Mouse (Mus musculus): ENCODE data around the gene Atrip. TPM values are rescaled to one million over a fixed set of nuclear protein-coding genes. Genes with fewer than 3 reads are reported as not detected.

The Atrip gene
- polyA plus RNA-seq, 1 experiment from 2014 or later: 24.3 TPM

- Histone ChIP-seq H3K4me2 (no peak overlapping the region), H3K9me3 (ENCODE audit: control insufficient read depth, low read length) (no peaks in the 10 kb centered on the region), H3K27me3 (replicated peaks; ENCODE audit: control insufficient read depth, insufficient read depth, low read length) (no peaks in the 10 kb centered on the region), H3K4me3 (ENCODE audit: low read depth, low read length) (no peak overlapping the region), H3K4me1 (replicated peaks; ENCODE audit: control insufficient read depth, insufficient read depth, low read length) (no peaks in the 10 kb centered on the region), H3K36me3 (ENCODE audit: control insufficient read depth, insufficient read depth, low read length) (peaks cover 8% of the 10 kb centered on the region; the same call in 1 of the 2 replicates), H3K9ac (ENCODE audit: low read depth, low read length) (no peak overlapping the region), H3K27ac (ENCODE audit: low read depth, low read length) (no peak overlapping the region)
- DNase-seq (ENCODE audit: low spot score) (no peak), ATAC-seq (replicated peaks; ENCODE audit: low FRiP score) (no peak)
- WGBS: 87% methylated on average over 11 of the region's 11 CpGs
These were observed 40.4 kb upstream of the Atrip start for GRCm38 (mm10) chr9:109114276-109114675.

- Histone ChIP-seq H3K9ac (ENCODE audit: low read depth, low read length) (no peak overlapping the region), H3K4me2 (no peak overlapping the region), H3K9me3 (ENCODE audit: control insufficient read depth, low read length) (no peaks in the 10 kb centered on the region), H3K27ac (ENCODE audit: low read depth, low read length) (no peak overlapping the region), H3K4me3 (ENCODE audit: low read depth, low read length) (no peak overlapping the region), H3K4me1 (replicated peaks; ENCODE audit: control insufficient read depth, insufficient read depth, low read length) (no peaks in the 10 kb centered on the region), H3K36me3 (ENCODE audit: control insufficient read depth, insufficient read depth, low read length) (peaks cover 8% of the 10 kb centered on the region; the same call in 1 of the 2 replicates), H3K27me3 (replicated peaks; ENCODE audit: control insufficient read depth, insufficient read depth, low read length) (no peaks in the 10 kb centered on the region)
- DNase-seq (ENCODE audit: low spot score) (no peak), ATAC-seq (replicated peaks; ENCODE audit: low FRiP score) (no peak)
- WGBS: 78% methylated on average over 8 of the region's 8 CpGs
These were observed 39.4 kb upstream of the Atrip start for GRCm38 (mm10) chr9:109113331-109113730.

- H3K4me3 ChIP-seq (ENCODE audit: low read depth, low read length): no peak overlapping the region
These were observed 37.7 kb upstream of the Atrip start for GRCm38 (mm10) chr9:109111591-109111990.

DNA sequence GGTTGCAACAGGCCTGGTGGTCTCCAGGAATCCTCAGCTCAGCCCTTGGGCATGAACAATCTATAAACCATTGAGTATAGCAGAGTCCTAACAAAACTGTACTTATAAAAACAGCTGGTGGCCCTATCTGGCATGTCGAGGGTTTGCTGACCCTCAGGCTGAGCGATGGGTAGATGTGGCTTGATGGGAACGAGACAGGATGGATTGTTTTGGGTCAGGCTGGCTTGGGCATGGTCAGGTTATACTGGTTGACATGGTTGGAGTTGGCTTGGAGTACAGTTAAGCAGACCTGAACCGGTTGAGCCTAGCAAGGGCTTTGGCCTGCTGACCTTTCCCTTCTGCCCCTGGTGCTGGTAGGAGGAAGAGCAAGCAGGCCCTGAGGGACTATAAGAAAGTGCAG lies 37.2 kb upstream of the Atrip start:
- no peaks in the 10 kb centered on the region for H3K27me3 ChIP-seq (replicated peaks; ENCODE audit: control insufficient read depth, insufficient read depth, low read length)
- H3K4me3 ChIP-seq (ENCODE audit: low read depth, low read length): no peak overlapping the region
- H3K36me3 ChIP-seq (ENCODE audit: control insufficient read depth, insufficient read depth, low read length): peaks cover 11% of the 10 kb centered on the region; the same call in 1 of the 2 replicates
- 70% methylated on average over 4 of the region's 4 CpGs for WGBS
- DNase-seq (ENCODE audit: low spot score) (no peak), ATAC-seq (replicated peaks; ENCODE audit: low FRiP score) (no peak)
- no peaks in the 10 kb centered on the region for H3K4me1 ChIP-seq (replicated peaks; ENCODE audit: control insufficient read depth, insufficient read depth, low read length)
- no peak overlapping the region for H3K4me2 ChIP-seq
- no peak overlapping the region for H3K9ac ChIP-seq (ENCODE audit: low read depth, low read length)
- H3K27ac ChIP-seq (ENCODE audit: low read depth, low read length): no peak overlapping the region
- H3K9me3 ChIP-seq (ENCODE audit: control insufficient read depth, low read length): no peaks in the 10 kb centered on the region

More at GRCm38 (mm10) chr9:109111591-109111990, 37.7 kb upstream of the Atrip start:
- Histone ChIP-seq H3K27me3 (replicated peaks; ENCODE audit: control insufficient read depth, insufficient read depth, low read length) (no peaks in the 10 kb centered on the region), H3K27ac (ENCODE audit: low read depth, low read length) (no peak overlapping the region), H3K4me2 (no peak overlapping the region), H3K4me1 (replicated peaks; ENCODE audit: control insufficient read depth, insufficient read depth, low read length) (no peaks in the 10 kb centered on the region), H3K36me3 (ENCODE audit: control insufficient read depth, insufficient read depth, low read length) (peaks cover 11% of the 10 kb centered on the region; the same call in 1 of the 2 replicates), H3K9me3 (ENCODE audit: control insufficient read depth, low read length) (no peaks in the 10 kb centered on the region), H3K9ac (ENCODE audit: low read depth, low read length) (no peak overlapping the region)
- WGBS: 90% methylated on average over 9 of the region's 9 CpGs
- no peak for DNase-seq (ENCODE audit: low spot score)
- no peak for ATAC-seq (replicated peaks; ENCODE audit: low FRiP score)

- Histone ChIP-seq H3K36me3 (ENCODE audit: control insufficient read depth, insufficient read depth, low read length) (peaks cover 15% of the 10 kb centered on the region; the same call in 1 of the 2 replicates), H3K27ac (ENCODE audit: low read depth, low read length) (no peak overlapping the region), H3K4me2 (no peak overlapping the region), H3K4me3 (ENCODE audit: low read depth, low read length) (no peak overlapping the region), H3K27me3 (replicated peaks; ENCODE audit: control insufficient read depth, insufficient read depth, low read length) (no peaks in the 10 kb centered on the region), H3K4me1 (replicated peaks; ENCODE audit: control insufficient read depth, insufficient read depth, low read length) (no peaks in the 10 kb centered on the region), H3K9me3 (ENCODE audit: control insufficient read depth, low read length) (no peaks in the 10 kb centered on the region), H3K9ac (ENCODE audit: low read depth, low read length) (no peak overlapping the region)
- no peak for ATAC-seq (replicated peaks; ENCODE audit: low FRiP score)
- no peak for DNase-seq (ENCODE audit: low spot score)
- 85% methylated on average over 11 of the region's 11 CpGs for WGBS
These were observed 36.3 kb upstream of the Atrip start for GRCm38 (mm10) chr9:109110240-109110639.

DNA sequence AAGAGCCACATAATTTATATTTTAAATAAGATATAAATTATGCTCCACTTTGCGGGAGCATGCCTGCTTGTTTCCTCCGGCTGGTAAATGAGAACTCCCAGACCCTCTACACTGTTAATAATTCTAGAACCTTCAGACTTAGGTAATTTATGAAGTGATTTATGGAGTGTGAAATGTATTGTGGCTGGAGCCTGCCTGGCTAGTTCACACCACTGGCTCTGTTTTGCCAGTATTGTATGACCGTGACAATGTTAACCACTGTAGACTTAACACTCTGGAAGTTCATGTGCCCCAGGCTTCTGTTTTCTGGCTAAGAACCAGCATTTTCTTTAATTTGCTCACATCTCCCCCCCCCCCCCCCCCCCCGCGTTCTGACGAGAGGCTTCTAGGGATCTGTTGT lies 33.4 kb upstream of the Atrip start:
- no peak overlapping the region for H3K4me2 ChIP-seq
- no peak for ATAC-seq (replicated peaks; ENCODE audit: low FRiP score)

DNA sequence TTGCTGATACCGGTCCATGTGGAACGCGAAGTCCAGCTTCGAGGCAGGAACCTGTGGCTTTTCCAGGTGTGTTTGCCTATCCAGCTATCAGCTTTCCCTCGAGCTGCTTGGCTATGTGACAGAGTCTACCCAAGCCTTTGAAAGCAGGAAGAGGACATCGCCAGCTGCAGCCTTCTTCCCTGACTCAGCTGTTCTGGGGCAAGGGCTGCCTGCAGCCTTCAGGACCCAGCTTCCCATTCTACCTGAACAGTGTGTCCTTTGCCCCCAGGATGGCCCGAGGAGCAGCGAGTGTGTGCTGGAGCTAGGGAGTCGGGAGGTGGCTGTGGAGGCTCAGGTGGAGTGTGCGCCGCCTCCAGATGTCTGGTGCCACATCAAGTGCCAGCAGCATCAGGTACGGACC lies 31.7 kb upstream of the Atrip start:
- no peak overlapping the region for H3K9ac ChIP-seq (ENCODE audit: low read depth, low read length)
- no peaks in the 10 kb centered on the region for H3K4me1 ChIP-seq (replicated peaks; ENCODE audit: control insufficient read depth, insufficient read depth, low read length)
- H3K4me3 ChIP-seq (ENCODE audit: low read depth, low read length): no peak overlapping the region
- no peaks in the 10 kb centered on the region for H3K9me3 ChIP-seq (ENCODE audit: control insufficient read depth, low read length)
- WGBS: 83% methylated on average over 12 of the region's 12 CpGs
- no peak overlapping the region for H3K27ac ChIP-seq (ENCODE audit: low read depth, low read length)
- no peak overlapping the region for H3K4me2 ChIP-seq
- DNase-seq (ENCODE audit: low spot score) (no peak), ATAC-seq (replicated peaks; ENCODE audit: low FRiP score) (no peak)
- H3K27me3 ChIP-seq (replicated peaks; ENCODE audit: control insufficient read depth, insufficient read depth, low read length): no peaks in the 10 kb centered on the region
- H3K36me3 ChIP-seq (ENCODE audit: control insufficient read depth, insufficient read depth, low read length): peaks cover 19% of the 10 kb centered on the region; the same call in 1 of the 2 replicates

More for the DNA sequence above, 33.4 kb upstream of the Atrip start:
- Histone ChIP-seq H3K27me3 (replicated peaks; ENCODE audit: control insufficient read depth, insufficient read depth, low read length) (no peaks in the 10 kb centered on the region), H3K9ac (ENCODE audit: low read depth, low read length) (no peak overlapping the region), H3K4me3 (ENCODE audit: low read depth, low read length) (no peak overlapping the region), H3K9me3 (ENCODE audit: control insufficient read depth, low read length) (no peaks in the 10 kb centered on the region), H3K4me1 (replicated peaks; ENCODE audit: control insufficient read depth, insufficient read depth, low read length) (no peaks in the 10 kb centered on the region), H3K36me3 (ENCODE audit: control insufficient read depth, insufficient read depth, low read length) (peaks cover 19% of the 10 kb centered on the region; the same call in 1 of the 2 replicates), H3K27ac (ENCODE audit: low read depth, low read length) (no peak overlapping the region)
- no peak for DNase-seq (ENCODE audit: low spot score)
- WGBS: 77% methylated on average over 5 of the region's 6 CpGs

- Histone ChIP-seq H3K36me3 (ENCODE audit: control insufficient read depth, insufficient read depth, low read length) (peaks cover 17% of the 10 kb centered on the region; the same call in 1 of the 2 replicates), H3K4me3 (ENCODE audit: low read depth, low read length) (no peak overlapping the region), H3K27me3 (replicated peaks; ENCODE audit: control insufficient read depth, insufficient read depth, low read length) (no peaks in the 10 kb centered on the region), H3K9ac (ENCODE audit: low read depth, low read length) (no peak overlapping the region), H3K4me2 (no peak overlapping the region), H3K27ac (ENCODE audit: low read depth, low read length) (no peak overlapping the region), H3K4me1 (replicated peaks; ENCODE audit: control insufficient read depth, insufficient read depth, low read length) (no peaks in the 10 kb centered on the region), H3K9me3 (ENCODE audit: control insufficient read depth, low read length) (no peaks in the 10 kb centered on the region)
- DNase-seq (ENCODE audit: low spot score) (no peak), ATAC-seq (replicated peaks; ENCODE audit: low FRiP score) (no peak)
- WGBS: 86% methylated on average over 12 of the region's 12 CpGs
These were observed 31.1 kb upstream of the Atrip start for GRCm38 (mm10) chr9:109105011-109105410.

DNA sequence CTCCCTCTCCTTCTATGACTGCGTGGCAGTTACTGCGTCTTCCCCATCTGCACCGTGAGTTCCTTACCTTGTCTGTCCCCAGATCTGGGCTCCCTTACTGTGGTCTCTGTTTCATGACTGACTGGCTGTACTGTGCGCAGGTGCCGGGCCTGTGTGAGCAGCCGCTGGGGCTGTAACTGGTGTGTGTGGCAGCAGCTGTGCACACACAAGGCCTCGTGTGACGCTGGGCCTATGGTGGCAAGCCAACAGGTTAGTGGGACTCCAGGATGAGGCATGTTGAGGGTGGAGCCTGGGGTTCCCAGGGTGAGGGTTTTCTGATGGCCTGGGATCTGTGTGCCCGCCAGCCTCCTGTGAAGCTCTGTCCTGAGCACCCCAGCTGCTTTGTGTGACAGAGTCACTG lies 30.2 kb upstream of the Atrip start:
- whole genome bisulfite sequencing: 89% methylated on average over 9 of the region's 9 CpGs
- Histone ChIP-seq H3K27me3 (replicated peaks; ENCODE audit: control insufficient read depth, insufficient read depth, low read length) (no peaks in the 10 kb centered on the region), H3K4me3 (ENCODE audit: low read depth, low read length) (no peak overlapping the region), H3K9ac (ENCODE audit: low read depth, low read length) (no peak overlapping the region), H3K27ac (ENCODE audit: low read depth, low read length) (no peak overlapping the region), H3K36me3 (ENCODE audit: control insufficient read depth, insufficient read depth, low read length) (peaks cover 17% of the 10 kb centered on the region; the same call in 1 of the 2 replicates), H3K4me2 (no peak overlapping the region), H3K4me1 (replicated peaks; ENCODE audit: control insufficient read depth, insufficient read depth, low read length) (no peaks in the 10 kb centered on the region), H3K9me3 (ENCODE audit: control insufficient read depth, low read length) (no peaks in the 10 kb centered on the region)
- ATAC-seq (replicated peaks; ENCODE audit: low FRiP score) (no peak), DNase-seq (ENCODE audit: low spot score) (no peak)
